Mouse (Mus musculus): ENCODE data around the gene Adora3.

GRCm38 (mm10) chr3:105907956-105908655, 37.4 kb downstream of the Adora3 start:
- TF ChIP-seq CTCF (conservative IDR thresholded peaks at IDR 0.05; ENCODE audit: insufficient read depth, insufficient read length, low read depth, low read length) (no peak), POLR2A (IDR thresholded peaks at IDR 0.05; ENCODE audit: low read depth, low read length) (no peak)
